Mouse (Mus musculus) lung, postnatal 0 days (tissue): ENCODE results near the gene Wscd2.

Source experiments
- CTCF ChIP-seq: IDR thresholded peaks from 2 replicates; pipeline ENCODE4 v1.5.1; 2016; ENCODE audit warnings: antibody characterized with exemption, mild to moderate bottlenecking
- EP300 ChIP-seq: IDR thresholded peaks from 2 replicates; pipeline ENCODE4 v1.6.1; 2016; ENCODE audit warnings: antibody characterized with exemption, mild to moderate bottlenecking, control low read depth

DNA sequence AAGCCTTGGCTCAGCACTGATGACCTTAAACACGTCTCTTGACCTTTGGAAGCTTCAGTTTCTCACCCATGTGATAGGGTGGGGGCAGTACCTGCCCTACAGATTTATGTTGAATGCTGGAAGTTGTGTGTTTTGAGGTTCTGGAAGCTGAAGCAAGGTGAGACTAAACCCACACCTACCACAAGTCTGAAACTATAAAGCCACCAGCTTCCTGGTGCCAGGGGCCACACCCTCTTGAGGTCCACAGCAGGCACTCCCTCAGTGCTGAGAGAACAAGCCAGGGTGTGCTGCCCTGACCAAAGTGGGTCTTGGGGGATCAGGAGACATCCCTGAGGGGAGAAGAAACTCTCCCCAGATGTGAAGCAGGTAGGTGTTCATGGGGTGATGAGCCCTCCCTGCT, 48.7 kb downstream of the Wscd2 start:
- no peak for TF ChIP-seq EP300
- TF ChIP-seq CTCF = no peak
